ENCODE assay signal across 10 mouse cellular contexts in the genomic region with DNA sequence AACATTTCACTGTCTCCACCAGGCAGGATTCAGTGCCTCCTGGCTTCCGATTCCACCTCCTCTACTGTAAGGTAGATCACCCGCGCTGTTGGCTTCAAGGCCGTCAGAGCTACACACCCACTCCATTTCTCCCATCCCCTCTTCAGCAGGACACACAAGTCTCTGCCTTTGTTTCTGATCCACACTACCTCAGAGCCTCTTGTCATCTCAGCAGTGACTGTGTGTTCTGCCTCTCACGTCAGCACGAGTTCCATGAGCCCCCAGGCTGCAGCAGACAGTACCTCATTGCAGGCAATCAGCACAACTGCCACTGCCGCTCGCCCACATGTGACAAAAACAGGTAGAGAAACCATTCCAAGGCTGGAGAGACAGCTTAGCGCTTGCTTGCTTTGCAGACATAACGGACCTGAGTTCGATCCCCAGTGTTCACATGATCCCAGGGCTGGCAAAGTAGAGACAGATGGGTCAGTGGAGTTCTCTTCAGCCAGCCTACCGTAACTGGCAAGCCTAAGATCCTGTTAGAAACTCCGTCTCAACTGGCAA. TPM values are rescaled to one million over a fixed set of nuclear protein-coding genes. Genes with fewer than 3 reads are reported as not detected.
DNase-seq lines count a peak whose midpoint lies in the region; TF ChIP-seq lines count a peak whose summit lies in the region.
"Had no signal": no experiment of that assay in that cellular context is flagged by ENCODE, and none has a peak within 500 bp of the region (broad histone marks: within the 10 kb centered on the region; RNA-seq: fewer than 3 reads in every experiment).

No protein-coding gene starts in this region.

- intact Hi-C loops in left cerebral cortex, postnatal 25 days (cut with DNase I) = loop anchor here (1.0 to 10.0 kb wide), 3 partner anchors 88 to 189 kb away; no protein-coding TSS in a partner anchor

- TF ChIP-seq CTCF in layer of hippocampus, adult 2 months (conservative IDR thresholded peaks at IDR 0.05) = no peak
- no peak for TF ChIP-seq CTCF in brain, embryonic 14.5 days (IDR thresholded peaks at IDR 0.05; ENCODE audit: borderline replicate concordance, extremely low read depth, insufficient read depth, insufficient read length)

- peak overlapping the region; percentile 86 for H3K27ac ChIP-seq in layer of hippocampus, adult 2 months
- H3K27ac ChIP-seq: kidney, postnatal 0 days had no signal

- peak overlapping the region; percentile 27 for H3K4me3 ChIP-seq in layer of hippocampus, adult 2 months

- no peak for TF ChIP-seq POLR2A in brain, embryonic 14.5 days (IDR thresholded peaks at IDR 0.05; ENCODE audit: borderline replicate concordance, extremely low read depth, insufficient read depth, insufficient read length, poor library complexity, severe bottlenecking)

- no peak for DNase-seq in layer of hippocampus, adult 2 months (ENCODE audit: low spot score in 2 of 2)
- DNase-seq in layer of hippocampus, postnatal 10 days (ENCODE audit: low spot score in 2 of 2) = no peak
- peak; percentile 13 for DNase-seq in brain, embryonic 14.5 days (ENCODE audit: low read depth)
- peak; percentile 42 to 68 for DNase-seq in left cerebral cortex, postnatal 25 days (ENCODE audit: low spot score in 2 of 2)
- peak; percentile 23 for DNase-seq in right cerebral cortex, postnatal 14 days
- no peak for DNase-seq in lung, postnatal 25 days (ENCODE audit: low spot score)
- DNase-seq in ovary, postnatal 10 days (ENCODE audit: low spot score) = no peak
- DNase-seq: cerebellum, postnatal 25 days; gastrocnemius, postnatal 36 days had no signal

RNA-seq across cellular contexts. Expression of gene Elp6, which starts 11.0 kb away (rescaled TPM):
- total RNA-seq in layer of hippocampus, adult 2 months (2021) = 10 to 100 TPM; 14.8 to 14.9 TPM
- total RNA-seq in layer of hippocampus, postnatal 10 days (2021) = 10 to 100 TPM; 11.9 to 14.1 TPM
- 46.6 and 55.9 TPM in 2 replicates for polyA plus RNA-seq in brain, embryonic 14.5 days (2012; rRNA removed)
- 10 to 100 TPM; 12.7 to 13.3 TPM for total RNA-seq in left cerebral cortex, postnatal 25 days (2021)

RNA-seq across cellular contexts. Expression of gene Scap, which starts 39.1 kb away (rescaled TPM):
- 10 to 100 TPM; 93.4 to 95.0 TPM for total RNA-seq in layer of hippocampus, adult 2 months (2021)
- 100 to 1,000 TPM in 1 of 2 experiments, 10 to 100 TPM in 1; 89.2 to 104 TPM for total RNA-seq in layer of hippocampus, postnatal 10 days (2021)
- 24.9 and 53.4 TPM in 2 replicates for polyA plus RNA-seq in brain, embryonic 14.5 days (2012; rRNA removed)
- total RNA-seq in left cerebral cortex, postnatal 25 days (2021) = 10 to 100 TPM; 87.6 to 95.2 TPM

RNA-seq across cellular contexts. Expression of gene Cspg5, which starts 50.4 kb away (rescaled TPM):
- total RNA-seq in layer of hippocampus, adult 2 months (2021) = 100 to 1,000 TPM; 277 to 278 TPM
- total RNA-seq in layer of hippocampus, postnatal 10 days (2021) = 100 to 1,000 TPM; 410 to 459 TPM
- 108 and 139 TPM in 2 replicates for polyA plus RNA-seq in brain, embryonic 14.5 days (2012; rRNA removed)
- total RNA-seq in left cerebral cortex, postnatal 25 days (2021) = 100 to 1,000 TPM; 376 to 397 TPM

Comparison
In these comparisons a context has a peak if more than half of its experiments do, and no peak if none do; other contexts are left out.
1. DNase-seq: peak in brain, embryonic 14.5 days (single experiment), left cerebral cortex, postnatal 25 days (2 of 2) and right cerebral cortex, postnatal 14 days (single experiment); none in layer of hippocampus, adult 2 months (0 of 2), layer of hippocampus, postnatal 10 days (0 of 2), lung, postnatal 25 days (single experiment) and ovary, postnatal 10 days (single experiment).